Mouse (Mus musculus): Measurements from ENCODE around the gene Arl4d. TPM values are rescaled to one million over a fixed set of nuclear protein-coding genes. Genes with fewer than 3 reads are reported as not detected.
"Not testable (repeated sequence)": the region's sequence is repeated elsewhere in the genome, so short reads cannot be mapped to it uniquely, and the experiment has no call there.

Arl4d gene
- total RNA-seq (2015; ENCODE audit: low replicate concordance) (not detected in 2 replicates), total RNA-seq (2017; ENCODE audit: low replicate concordance) (0.85 and 1.5 TPM in 2 replicates)

GRCm38 (mm10) chr11:101664825-101665635 lies at the start of gene Arl4d:
TSS of gene Arl4d (plus strand) at chr11:101665541.
- peak; percentile 99 for ATAC-seq (replicated peaks; ENCODE audit: low FRiP score, poor library complexity, severe bottlenecking)

- no peak for ATAC-seq (replicated peaks; ENCODE audit: low FRiP score, poor library complexity, severe bottlenecking)
Observed at GRCm38 (mm10) chr11:101616104-101616503, 49.2 kb upstream of the Arl4d start.

DNA sequence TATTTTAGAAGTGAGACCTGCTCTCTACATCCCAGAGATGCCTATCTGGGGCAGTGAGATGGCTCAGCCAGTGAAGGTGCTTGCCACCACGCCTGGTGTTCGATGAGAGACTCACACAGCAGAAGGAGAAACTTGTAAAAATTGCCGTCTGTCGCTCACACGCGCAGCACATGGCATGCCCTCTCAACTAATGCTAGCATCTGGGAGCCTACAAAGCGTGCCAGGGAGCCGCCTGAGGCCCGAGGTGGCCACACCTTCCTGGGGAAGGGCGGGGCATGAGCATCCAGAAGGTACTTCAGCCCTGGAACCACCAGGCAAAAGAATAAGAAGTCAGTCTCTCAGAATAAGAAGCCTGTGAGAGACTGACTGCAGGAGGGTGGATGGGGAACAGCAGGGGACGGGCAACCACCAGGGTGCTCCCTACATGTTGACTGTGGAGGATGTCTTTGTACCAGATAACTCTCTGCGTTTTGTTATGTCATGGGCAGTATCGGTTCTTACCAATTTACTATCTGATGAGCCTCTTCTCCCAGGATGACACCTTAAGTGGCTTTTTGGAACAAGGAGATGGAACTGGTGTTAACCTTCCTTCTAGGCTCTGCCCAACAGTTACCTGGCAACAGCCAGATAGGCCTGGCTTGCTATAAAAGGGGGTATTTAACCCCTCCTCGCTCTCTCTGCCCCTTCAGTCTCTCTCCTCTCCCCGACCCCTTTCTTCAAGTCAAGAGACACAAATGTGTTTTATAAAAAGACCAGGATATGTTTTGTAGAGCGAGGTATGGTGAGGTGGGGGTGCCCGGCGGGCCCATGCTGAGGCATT lies 48.2 kb upstream of the Arl4d start:
- ATAC-seq (replicated peaks; ENCODE audit: low FRiP score, poor library complexity, severe bottlenecking) = peak; percentile 68

- ATAC-seq (replicated peaks; ENCODE audit: low FRiP score, poor library complexity, severe bottlenecking) = no peak
Observed at GRCm38 (mm10) chr11:101617849-101618248, 47.5 kb upstream of the Arl4d start.

DNA sequence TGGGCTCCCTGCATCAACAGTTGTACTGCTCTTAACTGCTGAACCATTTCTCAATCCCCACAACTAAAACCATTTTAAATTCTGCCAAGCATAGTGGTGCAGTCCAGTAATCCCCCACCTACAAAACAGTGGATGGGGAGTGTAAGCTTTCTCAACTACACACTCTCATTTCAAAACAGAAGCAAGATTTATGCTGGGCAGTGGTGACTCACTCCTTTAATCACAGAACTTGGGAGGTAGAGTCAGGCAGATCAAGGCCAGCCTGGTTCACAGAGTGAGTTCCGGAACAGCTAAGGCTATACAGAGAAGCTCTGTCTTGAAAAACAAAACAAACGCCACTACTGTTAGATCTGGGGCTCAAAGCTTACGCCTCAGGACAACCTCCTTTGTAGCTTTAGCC lies 46.7 kb upstream of the Arl4d start:
- no peak for ATAC-seq (replicated peaks; ENCODE audit: low FRiP score, poor library complexity, severe bottlenecking)

GRCm38 (mm10) chr11:101620022-101620655 lies 45.2 kb upstream of the Arl4d start:
- ATAC-seq (replicated peaks; ENCODE audit: low FRiP score, poor library complexity, severe bottlenecking) = not testable (repeated sequence)

DNA sequence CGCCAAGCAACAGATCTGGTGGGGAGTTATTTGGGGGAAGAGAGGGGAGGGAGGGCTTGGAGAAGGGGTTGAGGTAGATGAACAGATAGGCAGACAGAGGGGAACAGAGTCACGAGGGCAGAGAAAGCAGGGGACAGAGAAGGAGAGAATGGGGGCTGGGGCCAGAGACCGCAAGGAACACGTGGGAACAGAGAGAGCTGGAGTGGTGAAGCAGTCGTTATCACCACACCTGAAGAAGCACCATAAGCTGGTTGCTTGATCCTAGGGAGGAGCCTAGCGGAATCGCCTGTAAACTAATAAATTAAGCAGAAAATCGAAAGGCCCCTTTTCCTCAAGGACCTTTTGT lies 38.7 kb upstream of the Arl4d start:
- peak; percentile 61 for ATAC-seq (replicated peaks; ENCODE audit: low FRiP score, poor library complexity, severe bottlenecking)

DNA sequence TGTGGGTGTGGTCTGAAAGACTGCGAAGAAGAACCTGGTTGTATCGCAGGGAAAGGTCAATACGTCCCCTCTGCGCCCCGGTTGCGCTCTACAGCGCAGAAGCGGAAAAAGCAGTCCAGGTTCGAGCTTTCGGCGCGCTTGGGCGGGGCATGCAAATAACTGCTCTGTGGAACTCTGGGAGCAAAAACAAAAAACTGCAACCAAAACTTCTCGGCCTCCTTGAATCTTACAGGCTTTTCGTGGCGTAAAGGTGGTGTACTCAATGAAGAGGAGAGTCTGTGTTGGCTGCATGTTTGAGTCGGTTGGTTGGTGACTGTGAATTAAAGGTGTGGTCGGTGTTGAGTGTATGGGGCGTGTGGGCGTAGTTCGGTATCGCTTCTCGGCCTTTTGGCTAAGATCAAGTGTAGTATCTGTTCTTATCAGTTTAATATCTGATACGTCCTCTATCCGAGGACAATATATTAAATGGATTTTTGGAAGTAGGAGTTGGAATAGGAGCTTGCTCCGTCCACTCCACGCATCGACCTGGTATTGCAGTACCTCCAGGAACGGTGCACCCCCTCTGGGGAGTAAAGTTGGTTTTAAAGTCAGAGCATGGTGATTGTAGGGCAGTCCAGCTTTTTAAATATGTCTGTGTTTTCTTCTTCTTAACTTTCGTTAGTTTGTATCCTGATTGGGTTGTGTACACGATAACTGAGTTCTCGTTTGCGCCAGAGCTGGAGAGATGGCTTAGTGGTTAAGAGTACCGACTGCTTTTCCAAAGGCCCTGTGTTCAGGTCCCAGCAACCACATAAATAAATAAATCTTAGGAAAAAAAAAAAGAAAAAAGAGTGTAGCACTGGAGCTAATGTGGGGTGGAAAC lies 38.1 kb upstream of the Arl4d start, which contains the start of gene Rdm1:
Gene Rdm1, plus strand, starts transcription at position 201 of the 862 bp plus-strand sequence.
- peak; percentile 78 for ATAC-seq (replicated peaks; ENCODE audit: low FRiP score, poor library complexity, severe bottlenecking)

- ATAC-seq (replicated peaks; ENCODE audit: low FRiP score, poor library complexity, severe bottlenecking) = peak; percentile 73
Observed at GRCm38 (mm10) chr11:101627857-101628559, 37.3 kb upstream of the Arl4d start.

DNA sequence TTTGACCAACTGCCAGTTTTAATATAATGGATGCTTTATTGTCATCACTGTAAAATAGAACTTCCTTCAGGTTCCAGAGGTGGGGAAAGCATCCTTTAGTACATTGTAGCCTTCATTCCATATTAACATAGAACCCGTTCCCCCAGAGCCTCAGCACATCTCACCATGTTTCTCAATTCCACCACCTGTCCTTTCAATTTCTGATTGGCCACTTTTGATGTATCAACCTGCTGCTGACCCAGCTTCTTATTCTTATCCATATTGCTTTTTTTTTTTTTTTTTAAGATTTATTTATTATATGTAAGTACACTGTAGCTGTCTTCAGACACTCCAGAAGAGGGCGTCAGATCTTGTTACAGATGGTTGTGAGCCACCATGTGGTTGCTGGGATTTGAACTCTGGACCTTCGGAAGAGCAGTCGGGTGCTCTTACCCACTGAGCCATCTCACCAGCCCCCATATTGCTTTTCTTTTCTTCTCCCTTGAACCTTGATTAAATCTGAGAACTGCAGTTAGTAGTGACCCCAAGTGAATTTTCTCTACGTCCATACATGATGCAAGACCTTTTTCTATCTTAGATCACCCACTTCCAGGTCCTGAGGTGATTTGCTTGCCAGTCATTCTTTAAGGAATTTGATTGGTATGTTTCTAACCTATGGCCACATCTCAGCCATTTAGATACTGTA lies 36.5 kb upstream of the Arl4d start:
- ATAC-seq (replicated peaks; ENCODE audit: low FRiP score, poor library complexity, severe bottlenecking) = not testable (repeated sequence)

GRCm38 (mm10) chr11:101635660-101636059 lies 29.7 kb upstream of the Arl4d start:
- ATAC-seq (replicated peaks; ENCODE audit: low FRiP score, poor library complexity, severe bottlenecking) = no peak

- ATAC-seq (replicated peaks; ENCODE audit: low FRiP score, poor library complexity, severe bottlenecking) = no peak
Observed at GRCm38 (mm10) chr11:101639761-101640160, 25.6 kb upstream of the Arl4d start.

DNA sequence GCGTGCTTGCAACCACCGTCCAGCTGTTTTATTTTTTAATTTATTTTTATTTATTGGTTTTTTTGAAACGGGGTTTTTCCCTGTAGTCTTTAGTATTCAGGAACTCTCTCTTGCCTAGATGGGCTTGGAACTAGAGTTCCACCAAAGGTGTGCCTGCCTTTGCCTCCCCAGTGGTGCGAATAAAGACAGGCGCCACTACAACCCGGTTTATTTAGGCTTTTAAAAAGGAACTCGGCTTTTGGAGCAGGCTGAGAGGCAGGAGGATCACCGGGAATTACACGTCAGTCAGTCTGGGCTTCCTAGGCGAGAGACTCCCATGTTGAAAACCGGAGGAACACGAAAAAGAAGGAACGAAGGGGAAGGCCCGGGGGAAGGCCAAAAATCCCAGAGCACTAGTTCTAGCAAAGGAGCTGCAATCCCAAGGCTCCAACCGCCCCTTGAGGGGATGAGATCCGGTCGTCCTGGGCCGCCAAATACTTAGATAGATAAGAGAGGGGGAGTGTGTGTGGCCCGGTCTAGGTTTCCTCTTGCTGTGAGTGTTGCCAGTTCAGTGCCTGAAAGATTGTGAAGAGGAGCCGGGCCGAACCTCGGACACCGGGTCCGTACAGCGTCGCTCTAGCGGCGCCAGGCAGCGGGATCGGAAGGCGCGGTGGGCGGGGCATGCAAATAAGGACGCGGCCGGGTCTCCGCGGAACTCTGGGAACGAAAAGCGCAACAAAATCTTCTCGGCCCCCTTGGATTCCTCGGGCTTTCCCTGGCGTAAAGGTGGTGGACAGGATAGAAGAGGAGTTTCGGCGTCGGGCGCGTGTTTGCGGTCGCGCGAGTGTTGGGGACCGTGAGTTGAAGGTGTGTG lies 24.3 kb upstream of the Arl4d start:
- ATAC-seq (replicated peaks; ENCODE audit: low FRiP score, poor library complexity, severe bottlenecking) = peak; percentile 79

DNA sequence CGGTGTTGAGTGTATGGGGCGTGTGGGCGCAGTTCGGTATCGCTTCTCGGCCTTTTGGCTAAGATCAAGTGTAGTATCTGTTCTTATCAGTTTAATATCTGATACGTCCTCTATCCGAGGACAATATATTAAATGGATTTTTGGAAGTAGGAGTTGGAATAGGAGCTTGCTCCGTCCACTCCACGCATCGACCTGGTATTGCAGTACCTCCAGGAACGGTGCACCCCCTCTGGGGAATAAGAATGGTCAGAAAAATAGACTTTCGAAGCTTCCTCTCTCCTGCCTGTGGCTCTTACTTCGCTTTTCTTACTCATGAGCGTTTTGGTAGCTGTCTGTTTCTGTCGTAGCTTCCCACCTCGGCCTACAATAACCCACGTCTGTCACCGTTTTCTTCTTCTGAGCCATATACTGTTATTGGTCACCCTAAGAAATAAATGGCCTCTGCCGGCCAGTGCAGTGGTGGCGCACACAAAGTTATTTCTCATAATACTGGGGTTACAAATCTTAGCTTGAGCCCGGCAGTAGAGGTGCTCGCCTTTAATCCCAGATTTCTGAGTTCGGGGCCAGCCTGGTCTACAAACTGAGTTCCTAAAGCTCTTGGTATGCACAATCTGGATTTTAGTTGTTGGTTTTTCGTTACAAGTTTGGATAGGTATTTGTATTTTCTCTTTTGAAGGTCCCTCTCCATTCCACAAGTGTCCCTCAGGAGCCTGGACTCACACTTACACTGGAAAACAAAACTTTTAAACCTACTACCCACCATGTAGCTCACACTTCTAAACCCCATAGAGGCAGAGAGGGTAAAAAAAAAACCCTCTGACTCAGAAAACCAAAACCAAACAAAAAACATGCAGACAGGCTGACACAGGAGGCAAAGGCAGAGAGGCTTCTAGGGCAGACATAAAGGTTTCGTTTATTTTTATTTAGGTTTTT lies 23.4 kb upstream of the Arl4d start:
- peak; percentile 67 for ATAC-seq (replicated peaks; ENCODE audit: low FRiP score, poor library complexity, severe bottlenecking)

- ATAC-seq (replicated peaks; ENCODE audit: low FRiP score, poor library complexity, severe bottlenecking) = no peak
Observed at GRCm38 (mm10) chr11:101642931-101643330, 22.4 kb upstream of the Arl4d start.

- ATAC-seq (replicated peaks; ENCODE audit: low FRiP score, poor library complexity, severe bottlenecking) = no peak
Observed at GRCm38 (mm10) chr11:101644591-101644990, 20.8 kb upstream of the Arl4d start.

All from erythroblast, adult 5-6 weeks (primary cell).